Mouse (Mus musculus) urinary bladder, adult 2 months (tissue): ENCODE results near the gene Grsf1. TPM values are rescaled to one million over a fixed set of nuclear protein-coding genes. Genes with fewer than 3 reads are reported as not detected.

Source experiments
- DNase-seq: peaks from one replicate; pipeline ENCODE4 v3.0.0; 2022; ENCODE audit warnings: low spot score
- polyA plus RNA-seq: library from polyadenylated mRNA; depleted of rRNA; stranded (reverse); fragments of >200 nt; gene quantifications from 2 replicates; pipeline ENCODE4 v1.2.3, GENCODE M21; 2012

Grsf1 gene
- polyA plus RNA-seq, 1 experiment = 48.4 TPM

- DNase-seq = no peak
Measured at GRCm38 (mm10) chr5:88688583-88689187, 12.7 kb upstream of the Grsf1 start.

- no peak for DNase-seq
Measured at GRCm38 (mm10) chr5:88687996-88688406, 12.0 kb upstream of the Grsf1 start.

GRCm38 (mm10) chr5:88685745-88686299, 9.9 kb upstream of the Grsf1 start:
- DNase-seq = no peak

- no peak for DNase-seq
Measured at GRCm38 (mm10) chr5:88685306-88685705, 9.3 kb upstream of the Grsf1 start.

- DNase-seq = no peak
Measured at GRCm38 (mm10) chr5:88684226-88684625, 8.3 kb upstream of the Grsf1 start.

- no peak for DNase-seq
Measured at GRCm38 (mm10) chr5:88683706-88684105, 7.7 kb upstream of the Grsf1 start.

- DNase-seq = no peak
Measured at GRCm38 (mm10) chr5:88680567-88680966, 4.6 kb upstream of the Grsf1 start.

- no peak for DNase-seq
Measured at GRCm38 (mm10) chr5:88679341-88679740, 3.4 kb upstream of the Grsf1 start.

GRCm38 (mm10) chr5:88678929-88679328, 3.0 kb upstream of the Grsf1 start:
- no peak for DNase-seq

GRCm38 (mm10) chr5:88674703-88675442, 1.1 kb downstream of the Grsf1 start:
- DNase-seq = peak; percentile 38

- DNase-seq = no peak
Measured at GRCm38 (mm10) chr5:88663875-88664274, 12.1 kb downstream of the Grsf1 start.

GRCm38 (mm10) chr5:88663151-88663550, 12.8 kb downstream of the Grsf1 start:
- no peak for DNase-seq

GRCm38 (mm10) chr5:88657868-88658267, 18.1 kb downstream of the Grsf1 start:
- DNase-seq = no peak

- no peak for DNase-seq
Measured at GRCm38 (mm10) chr5:88652589-88652988, 23.4 kb downstream of the Grsf1 start.

GRCm38 (mm10) chr5:88649250-88650173, 26.5 kb downstream of the Grsf1 start:
- DNase-seq = no peak

GRCm38 (mm10) chr5:88645405-88645804, 30.6 kb downstream of the Grsf1 start:
- no peak for DNase-seq

- DNase-seq = no peak
Measured at GRCm38 (mm10) chr5:88644901-88645300, 31.1 kb downstream of the Grsf1 start.

GRCm38 (mm10) chr5:88643491-88643890, 32.5 kb downstream of the Grsf1 start:
- no peak for DNase-seq

- no peak for DNase-seq
Measured at GRCm38 (mm10) chr5:88642786-88643185, 33.2 kb downstream of the Grsf1 start.

- no peak for DNase-seq
Measured at GRCm38 (mm10) chr5:88634076-88634475, 41.9 kb downstream of the Grsf1 start.

- no peak for DNase-seq
Measured at GRCm38 (mm10) chr5:88632463-88632862, 43.5 kb downstream of the Grsf1 start.

- no peak for DNase-seq
Measured at GRCm38 (mm10) chr5:88631545-88631944, 44.4 kb downstream of the Grsf1 start.
